Mouse (Mus musculus) MEL (cell line): ENCODE measurements at regions not wholly inside any gene's neighbourhood (a gene's known extent, or its start where the extent isn't known, plus 50 kb on each side); places are given as distances from the start of the nearest gene placed in this dataset.

Experiments used
- CTCF ChIP-seq, 3 experiments: IDR thresholded peaks in 2 of 3; conservative IDR thresholded peaks in 1 of 3; 2 replicates each; pipeline ENCODE4 v1.5.1; 2011 to 2012; ENCODE audit warnings: low read length in 3 of 3, low read depth in 2 of 3, mild to moderate bottlenecking in 2 of 3, improper control_type of control experiment in 1 of 3, inconsistent platforms in 1 of 3, mixed read lengths in 1 of 3, moderate library complexity in 1 of 3; ENCODE audit not compliant: control insufficient read depth in 1 of 3, insufficient read depth in 1 of 3, poor library complexity in 1 of 3, severe bottlenecking in 1 of 3
- MAZ ChIP-seq: IDR thresholded peaks from 2 replicates; pipeline ENCODE4 v1.6.1; 2012; ENCODE audit warnings: low read depth, mild to moderate bottlenecking, inconsistent platforms, low read length, improper control_type of control experiment
- ZC3H11A ChIP-seq: IDR thresholded peaks from 2 replicates; pipeline ENCODE4 v1.6.1; 2012; ENCODE audit warnings: low read depth, mild to moderate bottlenecking, inconsistent platforms, low read length, improper control_type of control experiment

DNA sequence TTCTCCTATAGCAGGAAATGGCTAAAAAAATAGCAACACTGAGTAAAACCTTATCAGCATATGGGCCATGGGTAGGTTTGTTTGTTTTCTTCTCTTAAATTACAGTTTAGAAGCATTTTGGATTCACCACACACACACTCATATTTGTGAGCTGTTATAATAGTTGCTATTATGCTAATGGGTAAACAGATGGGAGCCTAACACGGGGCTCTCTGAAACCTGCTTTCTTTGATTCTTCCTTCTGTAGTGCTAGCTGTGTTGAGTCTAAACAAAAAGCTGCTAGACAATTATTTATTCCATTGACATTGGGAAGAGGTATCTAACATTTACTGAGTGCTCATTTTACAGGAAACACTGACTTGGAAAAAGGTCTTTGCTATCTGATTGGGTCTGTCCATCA is 356.7 kb upstream of the Dcn start:
- TF ChIP-seq MAZ = no peak
- no peak for TF ChIP-seq CTCF (IDR thresholded peaks at IDR 0.05 in 2 of 3, conservative IDR thresholded peaks at IDR 0.05 in 1 of 3; ENCODE audit: control insufficient read depth in 1 of 3, insufficient read depth in 1 of 3, low read depth in 2 of 3, low read length in 3 of 3, poor library complexity in 1 of 3, severe bottlenecking in 1 of 3)
- TF ChIP-seq ZC3H11A = no peak
